Mouse (Mus musculus): ENCODE results near the gene Msx3. TPM values are rescaled to one million over a fixed set of nuclear protein-coding genes. Genes with fewer than 3 reads are reported as not detected.

Msx3 gene
- polyA plus RNA-seq, 1 experiment = 1.4 TPM

DNA sequence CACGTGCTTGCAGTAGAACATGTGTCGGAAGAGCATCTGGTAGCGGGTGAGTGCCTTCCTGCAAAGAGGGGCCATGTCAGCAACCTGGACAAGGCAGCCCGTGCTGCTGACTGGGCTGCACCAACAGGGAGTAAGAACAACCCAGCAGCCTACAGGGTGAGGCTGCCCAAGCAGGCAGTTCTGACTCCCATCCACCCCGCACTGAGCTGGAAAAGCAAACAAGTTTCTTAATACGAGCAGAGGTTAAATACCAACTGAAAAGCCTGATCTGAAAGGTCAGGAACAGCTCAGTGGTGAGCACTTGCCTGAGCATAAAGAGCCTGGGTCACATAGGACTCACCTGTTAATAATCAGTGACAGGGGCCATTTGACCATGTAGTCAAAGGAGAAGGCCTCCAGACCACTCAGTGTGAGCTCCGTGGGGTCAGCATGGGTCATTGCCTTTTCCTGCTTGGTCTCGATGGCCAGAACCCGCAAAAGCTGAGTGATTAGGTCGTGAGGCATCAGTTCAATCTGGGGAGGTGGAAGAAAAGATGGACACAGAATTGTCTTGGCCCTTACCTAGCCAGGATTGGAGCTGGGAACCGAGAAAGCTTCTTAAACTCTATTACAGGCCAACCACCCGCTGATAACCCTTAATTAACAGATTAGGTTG lies 47.7 kb downstream of the Msx3 start:
- DNase-seq = no peak
- TF ChIP-seq CTCF (IDR thresholded peaks at IDR 0.05; ENCODE audit: borderline replicate concordance, control insufficient read depth, extremely low read depth, insufficient read depth, low read length, poor library complexity) (no peak), POLR2A (IDR thresholded peaks at IDR 0.05; ENCODE audit: control insufficient read depth, extremely low read depth, insufficient read depth, low read length, poor library complexity) (no peak)
- Histone ChIP-seq H3K36me3 (ENCODE audit: control insufficient read depth, insufficient read depth, low read length) (peaks cover 30% of the 10 kb centered on the region), H3K4me1 (replicated peaks; ENCODE audit: control insufficient read depth, insufficient read depth, low read length) (no peaks in the 10 kb centered on the region), H3K27me3 (ENCODE audit: control insufficient read depth, insufficient read depth, low read length) (no peaks in the 10 kb centered on the region), H3K27ac (ENCODE audit: control insufficient read depth, insufficient read depth, low read length) (no peak overlapping the region), H3K4me3 (ENCODE audit: control insufficient read depth, insufficient read depth, low read length) (no peak overlapping the region)
- WGBS = 96% methylated on average over 12 of the region's 12 CpGs

DNA sequence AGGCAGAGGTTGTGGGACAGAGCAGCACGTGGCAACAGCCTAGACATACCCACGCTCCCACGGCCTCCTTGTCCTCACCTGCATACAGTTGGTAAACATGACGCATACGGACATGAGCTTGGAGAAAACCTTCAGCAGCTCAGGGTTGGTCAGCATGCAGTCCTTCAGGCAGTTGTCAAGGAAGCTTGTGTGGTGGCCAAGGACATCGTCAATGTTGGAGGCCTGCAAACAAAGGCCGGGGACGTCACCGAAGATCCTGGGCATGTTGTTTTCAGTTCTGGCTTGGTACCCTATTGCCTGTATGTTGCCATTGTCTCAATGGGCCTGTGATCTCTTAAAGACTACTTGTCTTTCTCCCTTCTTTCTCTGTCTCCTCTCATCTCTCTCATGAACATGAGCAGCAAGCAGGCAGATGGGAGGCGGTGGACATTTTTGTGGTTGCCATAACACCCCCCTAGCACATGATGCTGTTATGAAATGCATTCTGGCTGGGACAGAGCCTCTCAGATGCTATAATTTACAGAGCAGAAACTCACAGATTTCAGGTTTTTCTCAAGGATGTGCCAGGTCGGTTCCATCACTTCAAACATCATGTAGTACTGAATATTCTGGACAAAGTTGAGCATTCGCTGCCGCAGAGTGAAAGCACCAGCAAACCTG lies 50.1 kb downstream of the Msx3 start:
- no peak for DNase-seq

More for the DNA sequence above, 50.1 kb downstream of the Msx3 start:
- Histone ChIP-seq H3K27ac (ENCODE audit: control insufficient read depth, insufficient read depth, low read length) (no peak overlapping the region), H3K36me3 (ENCODE audit: control insufficient read depth, insufficient read depth, low read length) (peaks cover 20% of the 10 kb centered on the region), H3K4me1 (replicated peaks; ENCODE audit: control insufficient read depth, insufficient read depth, low read length) (no peaks in the 10 kb centered on the region), H3K27me3 (ENCODE audit: control insufficient read depth, insufficient read depth, low read length) (no peaks in the 10 kb centered on the region), H3K4me3 (ENCODE audit: control insufficient read depth, insufficient read depth, low read length) (no peak overlapping the region)
- TF ChIP-seq POLR2A (IDR thresholded peaks at IDR 0.05; ENCODE audit: control insufficient read depth, extremely low read depth, insufficient read depth, low read length, poor library complexity) (no peak), CTCF (IDR thresholded peaks at IDR 0.05; ENCODE audit: borderline replicate concordance, control insufficient read depth, extremely low read depth, insufficient read depth, low read length, poor library complexity) (no peak)
- 96% methylated on average over 13 of the region's 13 CpGs for WGBS

Other genes with a start within 250 kb of the Msx3 start
- 0.08 and 0.10 TPM in 2 replicates for gene Adgra1, start 214.9 kb downstream of the Msx3 start, polyA plus RNA-seq (2012; rRNA removed)
- gene Kndc1, start 154.4 kb downstream of the Msx3 start, polyA plus RNA-seq (2012; rRNA removed) = 3.6 and 4.8 TPM in 2 replicates
- gene Utf1, start 105.3 kb downstream of the Msx3 start, polyA plus RNA-seq (2012; rRNA removed) = 13.8 and 14.2 TPM in 2 replicates
- gene 6430531B16Rik, start 70.3 kb downstream of the Msx3 start, polyA plus RNA-seq (2012; rRNA removed) = 0.73 and 0.84 TPM in 2 replicates
- 36.0 and 37.6 TPM in 2 replicates for gene Adam8, start 56.5 kb downstream of the Msx3 start, polyA plus RNA-seq (2012; rRNA removed)
- 123 and 143 TPM in 2 replicates for gene Zfp511, start 12.7 kb downstream of the Msx3 start, polyA plus RNA-seq (2012; rRNA removed)
- 39.7 and 40.6 TPM in 2 replicates for gene Tubgcp2, start 12.4 kb downstream of the Msx3 start, polyA plus RNA-seq (2012; rRNA removed)
- gene Caly, start 33.5 kb upstream of the Msx3 start, polyA plus RNA-seq (2012; rRNA removed) = 0.14 and 0.44 TPM in 2 replicates
- gene Prap1, start 44.3 kb upstream of the Msx3 start, polyA plus RNA-seq (2012; rRNA removed) = 2.4 and 5.2 TPM in 2 replicates
- gene Fuom, start 53.4 kb upstream of the Msx3 start, polyA plus RNA-seq (2012; rRNA removed) = 28.1 and 34.8 TPM in 2 replicates
- gene Paox, start 66.7 kb upstream of the Msx3 start, polyA plus RNA-seq (2012; rRNA removed) = 15.3 and 18.0 TPM in 2 replicates
- 60.9 and 65.6 TPM in 2 replicates for gene Echs1, start 67.4 kb upstream of the Msx3 start, polyA plus RNA-seq (2012; rRNA removed)
- 36.0 and 39.0 TPM in 2 replicates for gene Mtg1, start 88.5 kb upstream of the Msx3 start, polyA plus RNA-seq (2012; rRNA removed)
- gene Sprn, start 105.8 kb upstream of the Msx3 start, polyA plus RNA-seq (2012; rRNA removed) = 0.18 and 0.31 TPM in 2 replicates
- not detected in 2 replicates for gene Olfr522, start 115.7 kb upstream of the Msx3 start, polyA plus RNA-seq (2012; rRNA removed)
- 0.41 and 1.0 TPM in 2 replicates for gene Olfr523, start 124.1 kb upstream of the Msx3 start, polyA plus RNA-seq (2012; rRNA removed)
- gene Olfr524, start 156.9 kb upstream of the Msx3 start, polyA plus RNA-seq (2012; rRNA removed) = 2.3 and 2.6 TPM in 2 replicates
- 6.0 and 6.1 TPM in 2 replicates for gene Cd163l1, start 169.2 kb upstream of the Msx3 start, polyA plus RNA-seq (2012; rRNA removed)
- 21.4 and 23.9 TPM in 2 replicates for gene 5830411N06Rik, start 198.2 kb upstream of the Msx3 start, polyA plus RNA-seq (2012; rRNA removed)